Mouse (Mus musculus) gastrocnemius, adult 2 months (tissue): Measurements from ENCODE around the gene Gm15294. TPM values are rescaled to one million over a fixed set of nuclear protein-coding genes. Genes with fewer than 3 reads are reported as not detected.

Experiments used
- DNase-seq: peaks from one replicate; pipeline ENCODE4 v3.0.0; 2022
- H3K27ac ChIP-seq: fragments of 200-600 bp; 2 replicates; pipeline ENCODE4 v1.8.1; 2022; ENCODE audit warnings: mild to moderate bottlenecking
- H3K4me3 ChIP-seq: fragments of 200-600 bp; 2 replicates; pipeline ENCODE4 v1.8.1; 2022; ENCODE audit warnings: mild to moderate bottlenecking, moderate library complexity
- CTCF ChIP-seq: fragments of 200-600 bp; IDR thresholded peaks from 2 replicates; pipeline ENCODE4 v1.8.1; 2022; ENCODE audit warnings: antibody characterized with exemption, mild to moderate bottlenecking, moderate library complexity
- intact Hi-C: fragments of 180-260 bp; cut with DNase I; formaldehyde crosslinking; loops from one replicate; pipeline ENCODE4 v1.15.1; 2025
- long read RNA-seq, 2 experiments: library from polyadenylated mRNA; stranded (forward); transcript quantifications; one replicate each; pipeline ENCODE4 v2.0.0; 2021
- total RNA-seq, 2 experiments: library from RNA; stranded (reverse); gene quantifications; 2 replicates each; pipeline ENCODE4 v1.2.3; 2021

The Gm15294 gene
- total RNA-seq, result under 1 TPM in 1 of 2 experiments, not detected in 1; 0.31 TPM
- long read RNA-seq, experiment 1, result 0 reads
- long read RNA-seq, experiment 2, result 0 reads

- intact Hi-C loops, result no loop called here
- no peak for DNase-seq
- no peak within 1 kb of the TSS for H3K27ac ChIP-seq
- no peak within 1 kb of the TSS for H3K4me3 ChIP-seq
- no peak for TF ChIP-seq CTCF
Observed at GRCm38 (mm10) chrX:141875135-141875534, at the start of gene Gm15294. Gm15294 (minus strand) TSS chrX:141875235.

- no peak overlapping the region for H3K27ac ChIP-seq
- no peak for DNase-seq
- no peak overlapping the region for H3K4me3 ChIP-seq
- no peak for TF ChIP-seq CTCF
- intact Hi-C loops, result no loop called here
Observed at GRCm38 (mm10) chrX:141884336-141885048, 9.5 kb upstream of the Gm15294 start.

GRCm38 (mm10) chrX:141874024-141874423, 1.0 kb downstream of the Gm15294 start:
- Histone ChIP-seq H3K27ac (no peak overlapping the region), H3K4me3 (no peak overlapping the region)
- no peak for DNase-seq
- intact Hi-C loops, result no loop called here
- TF ChIP-seq CTCF, result no peak

DNA sequence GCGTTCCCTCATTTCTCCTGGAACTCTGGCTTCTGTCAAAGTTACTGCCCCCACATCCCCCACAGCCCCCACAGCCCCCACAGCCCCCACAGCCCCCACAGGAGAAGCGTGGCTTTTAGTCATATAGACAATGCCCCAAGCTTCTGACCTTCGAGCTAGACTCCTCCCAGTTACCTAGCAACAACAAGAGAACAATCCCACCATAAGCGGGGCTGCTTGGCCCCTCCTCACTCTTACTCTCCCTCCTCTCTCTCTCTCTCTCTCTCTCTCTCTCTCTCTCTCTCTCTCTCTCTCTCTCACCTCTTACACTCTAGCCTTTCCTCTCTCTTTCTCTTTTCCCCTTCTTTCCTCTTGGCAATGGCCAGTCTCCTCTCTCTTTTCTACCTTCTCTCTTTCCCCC, 1.4 kb downstream of the Gm15294 start:
- intact Hi-C loops, result no loop called here
- no peak for DNase-seq
- Histone ChIP-seq H3K4me3 (no peak overlapping the region), H3K27ac (no peak overlapping the region)
- no peak for TF ChIP-seq CTCF

- Histone ChIP-seq H3K27ac (no peak overlapping the region), H3K4me3 (no peak overlapping the region)
- no peak for DNase-seq
- intact Hi-C loops, result no loop called here
- TF ChIP-seq CTCF, result no peak
Observed at GRCm38 (mm10) chrX:141855684-141856396, 19.2 kb downstream of the Gm15294 start.

Other genes with a start within 250 kb of the Gm15294 start
- gene Irs4, start 150.0 kb downstream of the Gm15294 start, total RNA-seq, result not detected